Mouse (Mus musculus) hematopoietic stem cell, adult 5-6 weeks (primary cell): ENCODE data around the gene Olfr961. TPM values are rescaled to one million over a fixed set of nuclear protein-coding genes. Genes with fewer than 3 reads are reported as not detected.
A peak's percentile ranks its signal among the peaks of the same experiment; 100 is the strongest.

Experiments used
- ATAC-seq, 2 experiments: fragments of 125-278 bp in 1 of 2; replicated peaks in 1 of 2; 2 replicates each; pipeline ENCODE4 v1.8.0; 2016 to 2017; ENCODE audit warnings: inconsistent platforms in 2 of 2, mild to moderate bottlenecking in 2 of 2, moderate number of reproducible peaks in 2 of 2, low read depth in 1 of 2, moderate TSS enrichment in 1 of 2; ENCODE audit not compliant: low FRiP score in 2 of 2, poor library complexity in 2 of 2, severe bottlenecking in 2 of 2, insufficient read depth in 1 of 2, low TSS enrichment in 1 of 2
- total RNA-seq: library from RNA; stranded (forward); fragments of 172-1452, 232-1000 nt; gene quantifications from 2 replicates; pipeline ENCODE4 v1.2.3, GENCODE M21; 2017

The Olfr961 gene
- not detected in 2 replicates for total RNA-seq

DNA sequence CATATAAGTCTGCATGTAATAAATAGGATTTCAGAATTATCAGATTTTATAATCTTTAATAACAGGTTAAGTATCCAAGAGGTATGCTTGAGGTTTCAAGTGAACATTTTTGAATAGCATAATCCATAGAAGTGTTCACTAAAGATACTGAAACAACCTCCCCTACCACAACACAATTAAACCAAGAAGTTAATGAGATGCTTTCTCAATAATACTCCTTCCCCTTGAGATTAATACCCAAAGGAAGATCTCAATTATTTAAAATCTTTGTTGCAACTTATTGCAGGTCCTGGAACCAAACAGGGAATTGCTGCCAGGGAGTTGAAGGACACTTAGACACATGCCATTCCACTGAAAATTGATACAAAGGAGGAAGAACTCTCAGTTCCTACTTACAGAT, at the start of gene Olfr961:
Gene Olfr961, plus strand, starts transcription at position 301 of the 400 bp plus-strand sequence.
- ATAC-seq: no peak

DNA sequence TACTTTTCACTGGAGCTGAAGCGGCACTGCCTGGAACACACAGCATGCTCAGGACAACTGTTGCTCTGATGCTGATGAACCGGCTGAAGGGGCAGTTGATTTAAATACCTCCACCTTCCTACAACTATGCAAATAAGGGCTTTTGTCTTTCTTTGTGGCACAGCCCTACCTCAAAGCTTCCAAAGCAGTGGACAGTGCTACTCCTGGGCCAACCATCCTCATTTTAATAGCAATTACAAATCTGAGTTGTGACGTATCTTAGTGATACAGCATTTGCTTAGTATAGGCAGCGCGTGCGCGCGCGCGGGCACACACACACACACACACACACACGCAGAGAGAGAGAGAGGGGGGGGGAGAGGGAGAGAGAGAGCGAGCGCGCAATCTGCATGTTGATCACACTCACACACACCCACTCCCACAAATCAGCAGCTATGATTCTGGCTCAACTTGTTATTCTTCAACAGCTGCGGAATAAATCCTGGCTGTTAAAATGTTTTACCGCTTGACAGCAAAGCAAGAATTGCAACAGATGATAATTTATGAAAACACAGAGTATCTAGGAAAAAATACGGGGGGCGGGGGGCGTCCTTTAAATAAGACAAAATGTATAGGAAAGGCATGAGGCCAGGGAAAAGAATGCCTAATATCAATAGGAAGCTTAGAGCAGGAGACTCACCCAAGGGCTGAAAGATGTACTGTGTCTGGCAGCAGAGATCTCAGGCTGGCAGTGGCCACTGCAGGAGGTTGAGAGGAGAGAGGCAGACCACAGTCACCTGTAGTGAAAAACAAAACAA, 42.2 kb upstream of the Olfr961 start:
- ATAC-seq: no peak

DNA sequence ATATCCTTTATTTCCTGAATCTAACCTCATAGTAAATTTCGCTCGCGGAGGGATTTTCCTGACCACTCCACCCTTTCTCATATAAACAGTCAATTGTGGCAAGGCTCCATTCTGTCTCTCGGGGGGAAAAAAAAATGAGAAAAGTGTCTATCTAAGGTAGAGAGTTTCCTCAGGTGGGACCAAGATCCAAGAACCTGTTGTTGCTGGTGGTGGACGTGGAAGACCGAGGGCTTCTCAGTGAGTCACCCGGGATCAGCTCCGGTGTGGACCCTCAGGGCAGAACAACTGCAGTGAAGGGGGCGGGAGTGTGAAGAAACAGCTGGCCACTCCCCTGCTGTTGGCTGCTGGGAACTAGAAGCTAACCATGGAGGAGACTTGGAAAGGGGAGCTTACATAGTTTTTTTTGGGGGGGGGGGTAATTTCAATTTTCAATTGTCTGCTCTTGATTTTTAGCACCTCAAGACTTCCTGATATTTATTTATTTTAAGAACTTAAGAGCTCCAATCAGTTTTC, 41.5 kb upstream of the Olfr961 start:
- ATAC-seq: no peak

DNA sequence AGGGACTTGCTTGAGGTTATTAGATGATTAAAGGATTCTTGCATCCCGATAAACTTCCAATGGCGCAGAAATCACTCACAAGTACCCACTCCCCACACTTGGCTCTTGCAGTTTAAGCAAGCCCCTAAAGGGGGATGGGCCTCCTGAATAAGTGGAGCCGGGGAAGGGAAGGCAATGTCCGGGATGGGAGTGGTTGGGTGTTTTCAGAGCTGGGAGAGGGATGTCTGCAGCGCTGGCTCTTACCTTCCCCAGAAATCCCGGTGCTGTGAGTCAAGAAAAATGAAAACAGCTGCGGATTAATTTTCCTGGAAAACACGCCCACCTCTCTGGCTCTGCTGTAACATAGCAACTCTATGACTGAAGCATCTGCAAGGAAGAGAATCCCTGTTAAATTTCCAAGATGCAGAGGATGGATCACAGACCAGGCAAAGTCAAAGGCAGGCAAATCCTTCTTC, 40.9 kb upstream of the Olfr961 start, which contains the start of gene AW551984:
Gene AW551984, minus strand, starts transcription at position 405 of the 455 bp plus-strand sequence.
- ATAC-seq: no peak

DNA sequence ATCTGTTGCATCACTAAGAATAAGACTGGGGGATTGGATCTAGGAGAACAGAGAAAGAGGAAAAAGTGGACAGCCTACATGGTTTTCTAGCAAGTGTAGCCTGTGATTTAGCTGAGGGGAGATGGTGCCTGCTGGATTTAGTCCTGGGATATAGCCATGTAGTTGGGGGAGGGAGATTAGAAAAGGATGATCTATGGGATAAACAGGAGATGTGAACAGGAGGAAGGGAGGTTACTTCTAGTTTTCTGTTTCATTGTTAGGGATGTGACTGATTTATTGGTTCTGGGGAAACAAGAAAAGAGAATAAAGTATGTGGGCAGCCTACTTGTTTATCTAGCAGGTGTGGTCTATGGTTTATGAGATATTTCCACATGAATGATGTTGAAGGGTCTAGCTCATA, 36.4 kb upstream of the Olfr961 start:
- ATAC-seq: no peak

DNA sequence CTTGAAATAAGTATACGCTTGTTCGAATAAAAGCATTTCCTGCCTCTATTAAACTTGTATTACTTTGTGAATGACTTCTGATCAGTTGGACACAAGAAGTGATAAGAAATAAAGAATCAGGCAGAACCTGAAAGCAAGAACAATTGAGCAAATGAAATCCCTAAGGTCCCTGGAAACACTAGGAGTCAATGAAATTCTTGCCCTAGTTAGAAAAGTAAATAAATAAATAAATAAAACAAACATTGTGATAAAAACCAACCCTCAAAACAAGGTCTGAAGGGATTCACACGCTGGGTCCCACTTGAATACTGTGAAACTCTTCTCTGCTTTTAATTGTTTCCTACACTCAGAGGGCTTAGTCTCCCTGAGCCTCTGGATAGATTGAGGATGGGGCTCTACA, 34.5 kb upstream of the Olfr961 start, which contains the start of gene Olfr148:
Gene Olfr148, plus strand, starts transcription at position 301 of the 400 bp plus-strand sequence.
- no peak for ATAC-seq

DNA sequence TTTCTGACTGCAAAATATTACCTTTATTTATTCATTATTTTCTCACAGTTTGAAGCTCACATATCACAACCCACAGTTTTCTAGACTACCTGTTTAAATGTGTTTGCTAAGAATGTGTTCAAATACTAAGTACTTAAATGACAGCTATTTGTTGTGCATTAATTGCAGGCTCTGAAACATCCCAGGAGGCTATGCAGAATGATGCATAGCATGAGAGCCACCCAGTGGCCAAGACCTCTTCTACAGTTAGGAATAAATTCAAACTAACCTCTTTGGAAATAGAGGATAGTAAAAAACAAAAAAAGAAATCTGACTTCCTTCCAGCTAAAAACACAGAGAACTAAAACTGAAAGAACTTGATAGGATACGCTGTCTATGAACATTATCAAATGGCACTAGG, 32.9 kb upstream of the Olfr961 start:
- 0 out of 4 replicates have a peak, but pooled peaks of 1 of the 2 experiments have one; percentile 49 for ATAC-seq

DNA sequence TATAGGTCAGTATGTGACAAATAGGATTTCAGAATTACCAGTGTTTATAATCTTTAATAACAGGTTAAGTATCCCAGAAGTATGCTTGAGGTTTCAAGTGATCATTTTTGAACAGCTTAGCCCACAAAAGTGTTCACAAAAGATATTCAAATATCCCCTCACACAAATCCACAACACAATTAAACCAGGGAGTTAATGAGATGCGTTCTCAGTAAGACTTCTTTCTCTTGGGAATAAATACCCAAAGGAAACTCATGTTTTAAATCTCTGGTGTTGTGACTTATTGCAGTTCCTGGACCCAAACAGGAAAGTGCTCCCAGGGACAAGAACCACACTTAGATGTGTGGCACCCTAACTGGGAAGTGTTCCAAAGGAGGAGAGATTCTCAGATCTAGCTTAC, 23.8 kb upstream of the Olfr961 start, which contains the start of gene Olfr960:
Gene Olfr960, plus strand, starts transcription at position 301 of the 400 bp plus-strand sequence.
- ATAC-seq: no peak

DNA sequence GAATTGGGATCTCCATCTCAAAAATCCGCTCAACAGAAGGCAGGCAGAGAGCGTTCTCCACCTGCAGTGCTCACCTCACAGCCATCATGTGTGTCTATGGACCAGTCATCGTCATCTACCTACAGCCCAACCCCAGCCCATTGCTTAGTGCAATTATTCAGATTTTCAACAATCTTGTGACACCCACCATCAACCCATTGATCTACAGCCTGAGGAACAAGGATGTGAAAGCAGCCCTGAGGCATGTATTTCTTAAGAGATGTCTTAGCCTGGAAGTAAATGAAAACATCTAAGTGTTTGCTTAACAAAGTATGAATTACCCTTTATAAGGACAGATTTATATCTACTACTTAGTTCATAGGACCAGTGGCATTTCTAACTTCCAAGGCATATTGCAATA, 21.1 kb upstream of the Olfr961 start:
- no peak for ATAC-seq

DNA sequence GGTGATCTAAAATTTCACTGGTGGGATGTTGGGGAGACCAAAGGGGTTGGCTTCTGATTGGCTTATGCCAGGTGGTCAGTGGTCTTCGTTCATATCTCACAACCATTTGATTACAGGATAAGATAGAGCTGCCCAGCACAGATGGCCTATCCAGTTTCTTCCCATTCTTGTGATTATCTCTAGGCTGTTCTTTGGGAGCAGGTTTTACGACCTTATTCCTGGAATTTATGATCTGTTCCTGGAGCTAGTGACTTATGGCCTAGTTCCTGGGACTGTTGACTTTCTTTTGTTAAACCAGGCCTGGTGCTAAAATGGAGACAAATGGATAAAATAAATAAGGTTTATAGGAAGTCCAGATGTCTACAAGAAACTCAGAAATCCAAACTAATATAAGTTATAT, 20.2 kb upstream of the Olfr961 start:
- no peak for ATAC-seq

DNA sequence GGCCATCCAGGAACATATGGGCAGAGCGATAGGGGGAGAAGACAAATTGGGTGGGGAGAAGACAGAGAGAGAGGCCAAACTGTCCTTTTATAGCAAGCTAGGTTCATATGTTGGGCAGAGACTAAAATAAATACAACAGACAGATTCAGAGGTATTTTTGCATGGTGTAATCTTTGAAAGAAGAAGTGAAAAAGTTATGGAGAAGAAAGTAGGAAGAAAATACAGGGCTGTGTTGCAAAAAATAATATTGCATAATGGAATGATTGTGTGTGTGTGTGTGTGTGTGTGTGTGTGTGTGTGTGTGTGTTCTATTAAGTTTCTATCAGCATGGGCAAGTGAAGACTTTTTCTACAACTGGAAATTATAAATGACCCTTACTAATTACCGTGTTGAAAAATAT, 15.8 kb upstream of the Olfr961 start:
- ATAC-seq: no peak

DNA sequence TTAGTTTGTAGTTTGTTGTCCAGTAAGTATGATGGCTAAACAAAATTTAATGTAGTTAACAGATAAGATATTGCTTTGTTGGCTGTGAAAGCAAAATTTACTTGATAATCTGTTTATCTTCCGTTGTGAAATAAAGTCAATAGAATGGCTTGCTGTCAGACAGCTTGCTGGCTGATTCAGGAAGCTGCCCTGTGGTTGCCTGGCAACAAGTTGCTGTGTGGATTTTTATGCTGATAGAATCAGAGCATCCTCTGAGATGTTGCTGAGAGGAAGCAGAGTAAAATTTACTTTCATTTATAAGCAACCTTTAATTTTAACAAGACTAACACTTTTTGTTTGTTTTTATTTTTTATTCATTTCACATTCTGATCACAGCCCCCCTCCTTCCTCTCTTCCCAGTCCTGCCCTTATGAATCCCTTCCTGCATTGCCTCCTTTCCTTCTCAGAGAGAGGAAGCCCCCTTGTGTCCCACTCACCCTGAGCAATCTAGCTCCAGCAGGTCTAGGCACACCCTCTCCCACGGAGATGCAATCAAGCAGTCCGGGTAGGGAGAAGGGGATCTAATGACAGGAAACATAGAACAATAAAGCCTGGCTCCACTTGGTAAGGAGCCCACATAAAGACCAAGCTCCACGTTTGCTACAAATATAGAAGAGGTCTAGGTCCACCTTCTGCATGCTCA, 10.8 kb upstream of the Olfr961 start:
- no peak for ATAC-seq

DNA sequence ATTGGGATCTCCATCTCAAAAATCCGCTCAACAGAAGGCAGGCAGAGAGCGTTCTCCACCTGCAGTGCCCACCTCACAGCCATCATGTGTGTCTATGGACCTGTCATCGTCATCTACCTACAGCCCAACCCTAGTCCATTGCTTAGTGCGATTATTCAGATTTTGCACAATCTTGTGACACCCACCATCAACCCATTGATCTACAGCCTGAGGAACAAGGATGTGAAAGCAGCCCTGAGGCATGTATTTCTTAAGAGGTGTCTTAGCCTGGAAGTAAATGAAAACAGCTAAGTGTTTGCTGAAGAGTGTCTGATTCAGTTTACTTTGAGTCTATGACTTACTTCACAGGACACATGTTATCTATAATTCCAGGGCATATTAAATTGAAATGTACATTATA, 2.5 kb downstream of the Olfr961 start:
- ATAC-seq: no peak

DNA sequence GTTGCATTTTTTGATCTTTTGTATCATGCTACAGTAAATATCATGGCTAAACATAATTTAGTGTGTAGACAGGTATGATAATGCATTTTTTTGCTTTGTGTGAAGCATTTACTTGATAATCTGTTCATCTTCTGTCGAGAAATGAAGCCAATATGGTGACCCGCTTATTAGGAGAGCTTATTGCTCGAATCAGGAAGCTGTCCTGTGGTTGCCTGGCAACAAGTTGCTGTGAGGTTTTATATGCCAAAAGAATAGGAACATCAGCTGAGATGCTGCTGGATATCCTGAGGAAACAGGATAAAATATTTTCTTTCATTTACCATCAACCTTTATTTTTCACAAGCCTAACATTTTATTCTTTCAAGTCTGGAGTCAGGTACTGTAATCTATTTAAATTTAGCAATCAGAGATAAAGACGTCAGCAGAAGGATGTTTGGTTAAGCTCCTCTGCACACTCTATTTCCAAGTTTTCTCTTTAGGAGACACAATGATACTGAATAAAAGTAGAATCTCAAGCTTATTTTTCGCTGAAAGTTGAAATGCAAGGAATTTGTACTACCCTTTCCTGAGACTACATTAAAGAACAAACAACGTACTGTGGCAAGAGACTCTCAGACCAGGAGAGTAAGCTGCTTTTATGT, 10.0 kb downstream of the Olfr961 start:
- ATAC-seq: no peak

DNA sequence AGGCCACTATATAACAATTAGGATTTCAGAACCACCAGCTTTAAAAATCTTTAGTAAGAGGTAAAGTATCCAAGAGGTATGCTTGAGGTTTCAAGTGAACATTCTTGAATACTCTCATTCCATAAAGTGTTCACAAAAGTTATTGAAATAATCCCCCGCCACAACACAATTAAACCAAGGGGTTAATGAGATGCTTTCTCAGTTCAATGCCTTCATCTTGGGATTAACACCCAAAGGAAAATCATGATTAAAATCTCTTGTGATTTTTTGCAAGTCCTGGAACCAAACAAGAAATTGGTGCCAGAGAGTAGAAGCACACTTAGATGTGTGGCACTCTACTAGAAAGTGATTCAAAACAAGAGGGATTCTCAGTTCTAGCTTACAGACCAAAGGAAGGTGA, 22.0 kb downstream of the Olfr961 start, which contains the start of gene Olfr963:
Gene Olfr963, plus strand, starts transcription at position 301 of the 400 bp plus-strand sequence.
- no peak for ATAC-seq

DNA sequence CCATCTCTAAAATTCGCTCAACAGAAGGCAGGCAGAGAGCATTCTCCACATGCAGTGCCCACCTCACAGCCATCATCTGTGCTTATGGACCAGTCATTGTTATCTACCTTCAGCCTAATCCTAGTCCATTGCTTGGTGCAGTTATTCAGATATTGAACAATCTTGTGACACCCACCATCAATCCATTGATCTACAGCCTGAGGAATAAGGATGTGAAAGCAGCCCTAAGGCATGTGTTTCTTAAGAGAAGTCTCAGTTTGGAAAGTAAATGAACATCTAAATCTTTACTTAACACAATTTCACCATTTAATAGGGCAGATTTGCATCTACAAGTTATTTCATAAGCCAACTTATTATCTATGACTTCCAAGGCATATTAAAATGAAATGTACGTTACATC, 24.8 kb downstream of the Olfr961 start:
- ATAC-seq: no peak

DNA sequence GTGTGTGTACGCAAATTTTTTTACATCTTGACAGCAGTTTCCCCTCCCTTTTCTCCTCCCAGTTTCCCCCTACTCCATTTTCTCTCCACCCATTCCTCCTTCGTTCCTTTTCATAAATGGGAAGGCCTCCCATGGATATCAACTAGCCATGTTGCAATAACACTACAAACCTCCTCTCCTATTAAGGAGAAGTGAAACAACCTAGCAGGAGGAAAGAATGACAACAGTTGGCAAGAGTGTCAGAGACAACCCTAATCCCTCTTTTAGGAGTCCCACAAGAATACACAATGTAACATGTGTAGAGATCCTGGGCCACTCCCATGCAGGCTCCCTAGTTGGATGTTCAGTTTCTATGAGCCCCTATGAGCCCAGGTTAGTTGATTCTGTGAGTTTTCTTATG, 29.9 kb downstream of the Olfr961 start:
- ATAC-seq: no peak

DNA sequence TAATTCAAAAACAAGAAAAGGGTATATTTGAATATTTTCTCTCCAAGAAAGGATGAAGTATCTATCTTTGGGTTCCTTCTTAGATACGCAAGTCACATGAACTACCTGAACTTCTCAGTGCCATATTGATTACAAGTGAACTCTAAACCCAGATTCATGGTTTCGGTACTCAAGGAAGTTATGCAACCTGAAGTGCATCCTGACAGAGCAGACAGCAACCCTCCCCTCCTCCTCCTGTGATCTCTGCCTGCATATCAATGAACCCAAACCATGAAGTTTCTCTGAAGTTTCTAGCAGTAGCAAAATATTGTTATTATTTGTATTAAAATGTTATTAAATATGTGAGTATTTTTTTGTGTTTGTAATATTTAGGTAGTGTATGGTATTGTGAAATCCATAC, 33.7 kb downstream of the Olfr961 start:
- no peak for ATAC-seq
